Mouse (Mus musculus) heart, embryonic 15.5 days (tissue): ENCODE data around the gene Tmed5. TPM values are rescaled to one million over a fixed set of nuclear protein-coding genes. Genes with fewer than 3 reads are reported as not detected.
"Not testable (repeated sequence)": the region's sequence is repeated elsewhere in the genome, so short reads cannot be mapped to it uniquely, and the experiment has no call there.

ENCODE experiments used
- ATAC-seq: fragments of 200-750 bp; cut with Nextera tagmentation; replicated peaks from 2 replicates; pipeline ENCODE4 v1.8.0; 2017; ENCODE audit warnings: low read depth, moderate TSS enrichment; ENCODE audit not compliant: insufficient number of reproducible peaks, insufficient read depth, low FRiP score
- H3K27ac ChIP-seq: fragments of 300-500 bp; sonication (generic); 2 replicates; pipeline ENCODE4 v1.5.1; 2015; ENCODE audit warnings: mild to moderate bottlenecking, inconsistent platforms
- H3K27me3 ChIP-seq: fragments of 300-500 bp; sonication (generic); 2 replicates; pipeline ENCODE4 v1.6.1; 2015; ENCODE audit warnings: inconsistent platforms
- H3K36me3 ChIP-seq: fragments of 300-500 bp; sonication (generic); 2 replicates; pipeline ENCODE4 v1.6.1; 2015; ENCODE audit warnings: mild to moderate bottlenecking, inconsistent platforms
- H3K4me1 ChIP-seq: fragments of 300-500 bp; sonication (generic); replicated peaks from 2 replicates; pipeline ENCODE4 v1.6.1; 2015; ENCODE audit warnings: inconsistent platforms
- H3K4me2 ChIP-seq: fragments of 300-500 bp; sonication (generic); 2 replicates; pipeline ENCODE4 v1.6.1; 2015; ENCODE audit warnings: inconsistent platforms, mild to moderate bottlenecking, moderate library complexity
- H3K4me3 ChIP-seq: fragments of 300-500 bp; sonication (generic); 2 replicates; pipeline ENCODE4 v1.5.1; 2015; ENCODE audit warnings: mild to moderate bottlenecking, inconsistent platforms
- H3K9ac ChIP-seq: fragments of 300-500 bp; sonication (generic); 2 replicates; pipeline ENCODE4 v1.6.1; 2015; ENCODE audit warnings: mild to moderate bottlenecking, inconsistent platforms
- H3K9me3 ChIP-seq: fragments of 300-500 bp; sonication (generic); replicated peaks from 2 replicates; pipeline ENCODE4 v1.6.1; 2016; ENCODE audit warnings: inconsistent platforms
- WGBS: fragments of 180-500 bp; shearing (Covaris S2); methylation state at CpG from one replicate; pipeline ENCODE4 v1.1.7; 2015; ENCODE audit warnings: mixed read lengths; 5-methylcytosine and 5-hydroxymethylcytosine counted together
- polyA plus RNA-seq: library from polyadenylated mRNA; unstranded; fragments of >200 nt; fragmentation: Nextera tagmentation; extraction: Ambion mirVana; gene quantifications from 2 replicates; pipeline ENCODE4 v1.2.1, GENCODE M21; 2015

Tmed5 gene
- polyA plus RNA-seq, 1 experiment from 2014 or later = 27.3 TPM

DNA sequence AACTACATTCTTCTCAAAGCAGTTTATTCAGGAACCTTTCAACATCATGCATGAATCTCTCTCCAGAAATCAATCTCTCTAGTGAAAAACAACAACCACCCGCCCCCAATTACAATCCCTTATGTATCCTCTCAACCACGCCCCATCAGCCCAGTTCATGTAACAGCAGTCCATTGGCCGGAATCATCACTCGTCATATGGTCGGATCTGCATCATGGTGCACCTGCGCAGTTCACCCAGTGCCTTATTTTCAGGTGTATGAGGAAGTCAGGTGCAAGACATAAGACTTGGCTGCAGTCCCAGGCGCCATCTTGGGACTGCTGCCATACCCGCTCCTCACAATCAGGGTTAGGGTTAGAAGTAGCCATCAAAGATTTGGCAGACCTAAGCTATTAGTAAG lies 39.7 kb downstream of the Tmed5 start:
- 97% methylated on average over 8 of the region's 8 CpGs for WGBS
- not testable (repeated sequence) for ATAC-seq, H3K4me1 ChIP-seq, H3K4me3 ChIP-seq, H3K27me3 ChIP-seq, H3K9ac ChIP-seq, H3K4me2 ChIP-seq, H3K9me3 ChIP-seq, H3K27ac ChIP-seq
- peaks cover 54% of the 10 kb centered on the region for H3K36me3 ChIP-seq

DNA sequence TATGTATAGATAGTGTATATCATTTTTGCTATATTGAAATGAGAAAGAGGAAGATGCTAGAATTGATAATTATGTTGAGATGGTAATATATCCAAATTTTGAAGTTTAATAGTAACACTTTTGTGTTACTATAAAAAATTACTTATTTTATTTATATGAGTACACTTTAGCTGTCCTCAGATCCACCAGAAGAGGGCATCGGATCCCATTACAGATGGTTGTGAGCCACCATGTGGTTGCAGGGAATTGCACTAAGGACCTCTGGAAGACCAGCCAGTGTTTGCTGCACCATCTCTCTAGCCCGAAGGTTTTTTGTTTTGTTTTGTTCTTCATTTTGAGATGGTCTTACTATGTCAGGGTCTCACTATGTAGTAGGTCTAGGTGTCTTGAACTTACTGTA lies 47.0 kb downstream of the Tmed5 start:
- Histone ChIP-seq H3K9ac (no peak overlapping the region), H3K4me1 (no peaks in the 10 kb centered on the region), H3K36me3 (peaks cover 38% of the 10 kb centered on the region), H3K4me2 (no peak overlapping the region), H3K27ac (no peak overlapping the region), H3K4me3 (no peak overlapping the region), H3K9me3 (no peaks in the 10 kb centered on the region), H3K27me3 (no peaks in the 10 kb centered on the region)
- ATAC-seq = no peak
- 93% methylated on average over 2 of the region's 2 CpGs for WGBS

DNA sequence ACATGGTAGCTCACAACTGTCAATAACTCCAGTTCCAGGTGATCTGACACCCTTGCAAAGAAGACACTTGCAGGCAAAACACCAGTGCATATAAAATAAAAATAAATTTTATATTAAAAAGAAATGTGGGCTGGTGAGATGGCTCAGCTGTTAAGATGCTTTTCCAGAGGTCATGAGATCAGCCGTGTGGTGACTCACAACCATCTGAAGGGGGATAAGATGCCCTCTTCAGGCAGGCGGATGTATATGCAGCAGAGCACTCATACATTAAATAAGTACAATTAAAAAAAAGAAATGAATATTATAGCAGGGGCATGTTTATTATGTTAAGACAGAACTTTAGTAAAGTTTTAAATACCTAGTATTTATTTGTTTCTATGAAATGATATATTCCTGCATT lies 50.0 kb downstream of the Tmed5 start:
- Histone ChIP-seq H3K9ac (no peak overlapping the region), H3K27ac (no peak overlapping the region), H3K4me1 (no peaks in the 10 kb centered on the region), H3K27me3 (no peaks in the 10 kb centered on the region), H3K9me3 (no peaks in the 10 kb centered on the region), H3K4me2 (no peak overlapping the region), H3K36me3 (peaks cover 23% of the 10 kb centered on the region), H3K4me3 (no peak overlapping the region)
- ATAC-seq = no peak
- 45% methylated on average over 2 of the region's 2 CpGs for WGBS

DNA sequence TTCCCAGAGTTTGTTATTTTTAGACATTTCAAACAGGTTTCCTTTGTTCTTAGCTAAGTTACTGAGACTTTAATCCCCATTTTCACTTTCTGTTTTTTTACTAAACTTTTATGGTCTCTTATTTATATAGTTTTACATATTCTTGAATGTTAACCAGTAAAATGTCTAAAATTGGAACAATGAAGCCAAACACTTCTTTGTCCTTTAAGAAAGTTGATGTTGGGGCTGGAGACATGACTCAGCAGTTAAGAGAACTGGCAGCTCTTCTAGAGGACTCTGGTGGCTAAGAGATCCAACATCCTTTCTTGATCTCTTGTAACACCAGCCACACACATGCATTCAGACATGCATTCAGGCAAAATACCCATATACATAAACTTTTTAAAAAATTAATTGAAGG lies 52.8 kb downstream of the Tmed5 start:
- no peak for ATAC-seq
- no peak overlapping the region for H3K27ac ChIP-seq
- no peaks in the 10 kb centered on the region for H3K9me3 ChIP-seq
- no peak overlapping the region for H3K4me2 ChIP-seq
- H3K4me1 ChIP-seq = 0 out of 2 replicates have a peak, but pooled peaks cover 2% of the 10 kb centered on the region
- H3K4me3 ChIP-seq = no peak overlapping the region
- H3K36me3 ChIP-seq = peaks cover 20% of the 10 kb centered on the region; the same call in 1 of the 2 replicates
- no peak overlapping the region for H3K9ac ChIP-seq
- H3K27me3 ChIP-seq = no peaks in the 10 kb centered on the region

DNA sequence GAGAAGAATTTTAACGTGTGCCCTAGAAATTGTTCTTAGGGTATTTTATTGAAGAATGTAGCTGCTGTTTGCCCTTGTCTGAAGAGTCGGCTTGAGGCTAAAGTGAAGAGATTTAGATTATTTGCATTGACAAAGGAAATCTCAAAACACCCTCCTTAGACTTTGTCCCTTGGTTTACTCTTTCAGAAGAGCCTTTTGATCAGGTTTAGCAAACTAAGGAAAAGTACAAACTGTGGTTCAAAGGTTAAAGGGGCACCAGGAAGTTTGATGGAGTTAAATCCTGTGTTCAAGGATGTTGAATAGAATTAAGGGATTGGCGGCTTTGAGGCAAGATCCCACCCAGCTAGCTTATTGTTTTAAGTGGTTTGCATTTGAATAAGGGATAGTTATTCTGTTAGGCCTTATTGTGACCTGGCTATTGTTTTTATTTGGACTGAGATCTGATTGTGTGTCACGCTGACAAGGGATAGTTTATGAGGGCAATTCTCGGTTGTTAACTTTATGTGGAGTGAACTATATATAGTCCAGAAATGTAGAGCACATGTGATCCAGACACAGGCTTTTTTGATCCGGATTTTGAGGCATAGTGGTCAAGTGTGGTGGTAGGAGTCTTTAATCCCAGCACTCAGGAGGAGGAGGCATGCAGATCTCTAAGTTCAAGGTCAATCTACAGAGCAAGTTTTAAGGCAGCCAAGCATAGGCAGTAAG lies 55.4 kb downstream of the Tmed5 start:
- 72% methylated on average over 6 of the region's 6 CpGs for WGBS
- H3K9ac ChIP-seq = no peak overlapping the region
- peaks cover 22% of the 10 kb centered on the region for H3K36me3 ChIP-seq
- H3K27ac ChIP-seq = no peak overlapping the region
- H3K4me1 ChIP-seq = 0 out of 2 replicates have a peak, but pooled peaks cover 2% of the 10 kb centered on the region
- H3K4me2 ChIP-seq = no peak overlapping the region
- no peak for ATAC-seq
- H3K4me3 ChIP-seq = no peak overlapping the region
- no peaks in the 10 kb centered on the region for H3K9me3 ChIP-seq
- no peaks in the 10 kb centered on the region for H3K27me3 ChIP-seq

DNA sequence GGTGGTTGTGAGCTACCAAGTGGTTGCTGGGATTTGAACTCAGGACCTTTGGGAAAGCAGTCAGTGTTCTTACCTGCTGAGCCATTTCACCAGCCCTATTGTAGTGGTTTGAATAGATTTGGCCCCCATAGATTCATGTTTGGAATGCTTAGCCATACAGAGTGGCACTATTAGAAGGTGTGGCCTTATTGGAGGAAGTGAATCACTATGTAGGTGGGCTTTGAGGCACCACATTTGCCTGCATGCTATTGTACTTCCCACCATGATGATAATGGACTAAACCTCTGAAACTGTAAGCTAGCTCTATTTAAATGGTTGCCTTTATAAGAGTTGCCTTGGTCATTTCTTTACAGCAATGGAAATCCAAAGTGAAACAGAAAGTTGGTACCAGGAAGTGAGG lies 56.2 kb downstream of the Tmed5 start:
- Histone ChIP-seq H3K9ac (no peak overlapping the region), H3K4me1 (0 out of 2 replicates have a peak, but pooled peaks cover 2% of the 10 kb centered on the region), H3K27ac (no peak overlapping the region), H3K27me3 (no peaks in the 10 kb centered on the region), H3K4me2 (no peak overlapping the region), H3K36me3 (peaks cover 26% of the 10 kb centered on the region), H3K9me3 (no peaks in the 10 kb centered on the region), H3K4me3 (no peak overlapping the region)
- ATAC-seq = no peak

DNA sequence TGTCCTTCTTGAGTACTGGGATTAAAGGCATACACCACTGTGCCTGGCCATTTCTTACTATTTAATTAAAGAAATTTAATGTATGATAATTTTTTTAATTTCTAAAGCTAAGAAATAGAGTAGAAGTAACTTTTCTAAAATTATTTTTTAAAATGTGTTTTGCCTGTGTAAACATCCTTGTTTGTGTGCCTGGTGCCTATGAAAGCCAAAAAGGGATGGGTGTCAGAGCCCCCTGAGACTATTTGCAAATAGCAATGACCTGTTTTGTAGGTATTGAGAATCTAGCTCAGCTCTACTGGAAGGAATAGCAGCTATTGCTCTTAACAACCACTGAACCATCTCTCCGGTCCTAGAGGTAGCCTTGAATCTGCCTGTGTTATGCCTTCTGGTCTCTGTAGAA lies 60.1 kb downstream of the Tmed5 start:
- WGBS = 100% methylated on average over 1 of the region's 1 CpGs

DNA sequence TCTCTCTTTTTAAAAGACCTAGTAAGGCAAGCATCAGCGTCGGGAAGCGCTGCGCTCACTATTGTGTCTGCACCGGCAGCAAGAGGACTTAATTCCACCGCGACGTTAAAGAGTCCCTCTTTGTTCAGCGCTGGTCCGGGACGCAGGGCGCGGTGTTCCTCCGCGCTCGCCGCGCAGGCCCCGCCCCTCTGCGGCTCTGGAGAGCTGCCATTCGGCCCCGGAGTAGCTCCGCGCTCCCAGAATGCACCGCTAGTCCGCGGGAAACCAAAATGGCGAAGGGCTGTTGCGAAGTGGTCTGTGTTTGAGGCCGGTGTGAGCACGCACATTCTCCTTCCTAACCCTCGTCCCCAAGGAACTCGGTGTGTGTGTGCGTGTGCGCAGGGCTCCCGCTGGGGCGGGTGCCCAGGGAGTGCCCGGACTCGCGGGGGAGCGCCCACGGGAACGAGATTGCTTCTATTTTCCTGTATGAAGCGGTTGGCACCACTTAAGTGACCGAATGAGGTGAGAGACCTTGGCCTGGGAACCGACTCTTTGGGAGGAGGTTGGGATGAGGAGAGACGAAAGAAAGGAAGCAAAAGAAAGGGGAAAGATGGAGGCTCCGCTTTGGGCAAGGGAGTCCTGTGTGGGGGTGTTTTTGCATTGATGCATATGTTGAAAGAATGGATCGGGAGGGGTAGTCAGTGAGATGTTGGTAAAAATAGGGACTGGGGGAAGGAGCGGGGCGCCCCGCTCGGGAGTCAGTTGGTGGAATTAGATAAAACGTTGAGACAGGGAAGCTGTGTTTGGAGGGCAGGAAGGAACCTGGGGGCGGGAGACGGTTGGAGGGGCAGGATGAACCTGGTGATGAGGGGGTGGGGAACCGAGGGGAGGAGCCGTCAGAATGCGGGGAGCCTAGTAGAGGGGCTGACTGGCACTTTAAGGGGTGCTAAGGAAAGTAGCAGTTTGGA lies 66.7 kb downstream of the Tmed5 start, which contains the start of gene Mtf2:
Gene Mtf2 (plus strand): TSS at position 210 of the 947 bp plus-strand sequence.
- H3K36me3 ChIP-seq = peaks cover 20% of the 10 kb centered on the region
- peaks cover 10% of the 10 kb centered on the region for H3K4me1 ChIP-seq
- peak within 1 kb of the TSS; percentile 89 for H3K4me2 ChIP-seq
- peak within 1 kb of the TSS; percentile 94 for H3K27ac ChIP-seq
- no peaks in the 10 kb centered on the region for H3K27me3 ChIP-seq
- H3K9me3 ChIP-seq = no peaks in the 10 kb centered on the region
- H3K9ac ChIP-seq = peak within 1 kb of the TSS; percentile 90
- peak; percentile 95 for ATAC-seq
- peak within 1 kb of the TSS; percentile 82 for H3K4me3 ChIP-seq
- under 1% methylated on average over 59 of the region's 59 CpGs for WGBS

More for the DNA sequence above, 60.1 kb downstream of the Tmed5 start:
- Histone ChIP-seq H3K9me3 (no peaks in the 10 kb centered on the region), H3K27ac (no peak overlapping the region), H3K36me3 (peaks cover 47% of the 10 kb centered on the region), H3K4me1 (peaks cover 2% of the 10 kb centered on the region), H3K4me3 (no peak overlapping the region), H3K27me3 (no peaks in the 10 kb centered on the region), H3K4me2 (no peak overlapping the region), H3K9ac (no peak overlapping the region)
- ATAC-seq = no peak

DNA sequence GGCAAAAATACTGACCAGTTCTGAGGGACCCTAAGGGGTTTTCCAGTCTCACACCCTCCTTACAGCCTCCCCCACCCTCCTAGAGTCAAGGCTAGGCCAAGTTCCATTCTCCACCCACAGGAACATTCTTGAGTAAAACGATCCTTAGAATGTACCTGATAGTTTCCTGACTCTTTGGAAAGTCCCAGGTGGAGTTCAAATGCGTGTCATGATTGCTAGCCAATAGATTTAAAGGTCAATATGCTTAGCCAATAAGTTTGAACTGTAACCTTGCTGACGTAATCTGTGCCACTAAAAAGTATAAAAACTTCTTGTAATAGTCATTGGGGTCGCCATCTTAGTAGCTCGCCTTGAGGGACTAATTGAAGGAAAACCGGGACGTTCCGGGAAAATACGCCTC lies 72.0 kb downstream of the Tmed5 start:
- H3K4me1 ChIP-seq = no peaks in the 10 kb centered on the region
- no peak overlapping the region for H3K9ac ChIP-seq
- H3K9me3 ChIP-seq = no peaks in the 10 kb centered on the region
- no peaks in the 10 kb centered on the region for H3K36me3 ChIP-seq
- 85% methylated on average over 9 of the region's 9 CpGs for WGBS
- H3K27me3 ChIP-seq = no peaks in the 10 kb centered on the region
- ATAC-seq = no peak
- no peak overlapping the region for H3K27ac ChIP-seq
- H3K4me2 ChIP-seq = no peak overlapping the region
- H3K4me3 ChIP-seq = no peak overlapping the region
